Mouse (Mus musculus): ENCODE measurements around the gene Adam34.
"Not testable (repeated sequence)": the region's sequence is repeated elsewhere in the genome, so short reads cannot be mapped to it uniquely, and the experiment has no call there.

DNA sequence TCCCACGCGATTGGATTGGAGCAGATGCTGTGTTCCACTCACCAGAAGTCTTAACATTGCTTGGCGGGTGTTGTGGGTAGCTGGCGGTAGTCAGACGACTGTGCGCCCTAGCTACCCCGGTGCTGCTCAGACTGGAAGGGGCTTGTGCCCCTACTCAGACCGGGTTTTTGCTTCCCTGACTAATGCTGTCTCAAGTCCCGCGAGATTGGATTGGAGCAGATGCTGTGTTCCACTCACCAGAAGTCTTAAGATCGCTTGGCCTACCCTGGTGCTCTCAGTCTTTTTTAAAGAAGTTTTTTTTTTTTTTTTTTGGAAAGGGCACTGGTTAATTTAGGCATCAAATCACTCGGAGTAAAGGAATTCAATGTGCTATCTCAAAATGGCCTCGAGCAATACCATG is 106.2 kb downstream of the Adam34 start:
- not testable (repeated sequence) for TF ChIP-seq ZC3H11A (IDR thresholded peaks at IDR 0.05; ENCODE audit: borderline replicate concordance, low read depth, low read length); HCFC1 (IDR thresholded peaks at IDR 0.05; ENCODE audit: borderline replicate concordance, insufficient read depth, low read length); MAFK (IDR thresholded peaks at IDR 0.05; ENCODE audit: insufficient read depth, low read depth, low read length)
- TF ChIP-seq CHD2 (IDR thresholded peaks at IDR 0.05; ENCODE audit: low read depth, low read length) = peak; percentile 87
- TF ChIP-seq ZNF384 (IDR thresholded peaks at IDR 0.05; ENCODE audit: low read depth, low read length) = peak; percentile 37; the same call in 1 of the 2 replicates

Data from ES-E14 (cell line).